Mouse (Mus musculus) bone marrow, adult 2 months (tissue): ENCODE data around the gene Lbh. TPM values are rescaled to one million over a fixed set of nuclear protein-coding genes. Genes with fewer than 3 reads are reported as not detected.

Experiments used
- H3K27ac ChIP-seq: fragments of 200-500 bp; 2 replicates; pipeline ENCODE4 v1.5.1; 2012; ENCODE audit warnings: low read depth, mild to moderate bottlenecking, control low read depth, inconsistent platforms, low read length; ENCODE audit not compliant: control insufficient read depth, poor library complexity, insufficient read depth
- H3K4me1 ChIP-seq: fragments of 200-500 bp; 2 replicates; pipeline ENCODE4 v1.6.1; 2011; ENCODE audit warnings: low read length; ENCODE audit not compliant: control insufficient read depth, insufficient read depth
- H3K4me3 ChIP-seq: fragments of 200-500 bp; replicated peaks from 2 replicates; pipeline ENCODE3; 2011; ENCODE audit warnings: mild to moderate bottlenecking, low read depth, low read length, control low read depth; ENCODE audit not compliant: control insufficient read depth
- CTCF ChIP-seq: fragments of 200-500 bp; IDR thresholded peaks from 2 replicates; pipeline ENCODE4 v1.5.1; 2011; ENCODE audit warnings: low read length, control low read depth; ENCODE audit not compliant: control insufficient read depth, insufficient read depth
- POLR2A ChIP-seq: fragments of 200-500 bp; IDR thresholded peaks from 2 replicates; pipeline ENCODE4 v1.6.1; 2011; ENCODE audit warnings: low read depth, mild to moderate bottlenecking, control low read depth, low read length, borderline replicate concordance; ENCODE audit not compliant: control insufficient read depth
- WGBS: fragments of 180-500 bp; shearing (Covaris S2); methylation state at CpG from one replicate; pipeline ENCODE4 v1.1.7; 2018; 5-methylcytosine and 5-hydroxymethylcytosine counted together
- polyA plus RNA-seq: library from polyadenylated mRNA; stranded (reverse); fragments of >200 nt; gene quantifications from 2 replicates; pipeline ENCODE4 v1.2.4, GENCODE M21; 2011; ENCODE audit warnings: low replicate concordance; ENCODE audit not compliant: missing spikeins, insufficient read depth, insufficient read length

Gene Lbh
- polyA plus RNA-seq, 1 experiment = 31.8 TPM

- 86% methylated on average over 3 of the region's 3 CpGs for WGBS
- Histone ChIP-seq H3K27ac (no peak overlapping the region), H3K4me3 (no peak overlapping the region), H3K4me1 (no peaks in the 10 kb centered on the region; the same call in 1 of the 2 replicates)
- no peak for TF ChIP-seq CTCF
These were observed 22.6 kb upstream of the Lbh start for GRCm38 (mm10) chr17:72895506-72895905.

DNA sequence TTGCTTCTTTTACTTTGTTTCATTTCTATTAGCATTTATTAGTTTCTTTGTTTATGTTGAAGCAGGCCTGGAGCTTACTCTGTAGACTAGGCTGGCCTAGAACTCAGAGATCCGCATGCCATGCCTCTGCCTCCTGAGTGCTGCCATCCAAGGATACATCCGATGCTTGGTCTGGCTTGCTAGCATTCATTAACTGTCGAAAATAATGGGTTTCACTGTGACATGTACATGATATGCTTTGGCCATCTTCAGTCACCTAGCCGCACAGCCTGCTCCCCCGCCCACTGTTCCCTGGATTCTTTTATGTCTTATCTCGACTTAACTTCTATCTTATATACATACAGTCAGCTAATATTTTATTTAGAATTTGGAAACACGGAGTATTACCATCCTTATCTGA lies 21.0 kb upstream of the Lbh start:
- no peak overlapping the region for H3K27ac ChIP-seq
- no peaks in the 10 kb centered on the region; the same call in 1 of the 2 replicates for H3K4me1 ChIP-seq
- 86% methylated on average over 7 of the region's 7 CpGs for WGBS
- no peak overlapping the region for H3K4me3 ChIP-seq
- no peak for TF ChIP-seq POLR2A

DNA sequence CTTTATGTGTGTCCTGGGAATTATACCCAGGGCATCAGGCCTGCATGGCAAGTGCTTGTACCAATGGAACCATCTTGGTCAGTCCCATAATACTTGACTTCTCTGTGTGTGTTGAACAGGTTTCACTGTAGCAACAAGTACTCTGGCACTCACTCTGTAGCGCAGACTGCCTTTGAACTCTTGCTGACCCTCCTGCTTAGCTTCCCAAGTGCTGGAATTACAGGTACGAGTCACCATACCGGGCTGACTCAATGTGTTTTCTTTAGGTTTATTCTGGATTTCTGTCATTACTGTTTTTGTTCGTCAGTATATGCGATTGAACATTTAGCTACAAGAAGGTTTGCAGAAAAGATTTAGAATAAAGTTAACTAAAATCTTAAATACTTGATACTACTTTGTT lies 20.1 kb upstream of the Lbh start:
- no peak overlapping the region for H3K4me3 ChIP-seq
- H3K4me1 ChIP-seq = no peaks in the 10 kb centered on the region; the same call in 1 of the 2 replicates
- no peak overlapping the region for H3K27ac ChIP-seq
- WGBS = 82% methylated on average over 5 of the region's 5 CpGs
- no peak for TF ChIP-seq POLR2A

DNA sequence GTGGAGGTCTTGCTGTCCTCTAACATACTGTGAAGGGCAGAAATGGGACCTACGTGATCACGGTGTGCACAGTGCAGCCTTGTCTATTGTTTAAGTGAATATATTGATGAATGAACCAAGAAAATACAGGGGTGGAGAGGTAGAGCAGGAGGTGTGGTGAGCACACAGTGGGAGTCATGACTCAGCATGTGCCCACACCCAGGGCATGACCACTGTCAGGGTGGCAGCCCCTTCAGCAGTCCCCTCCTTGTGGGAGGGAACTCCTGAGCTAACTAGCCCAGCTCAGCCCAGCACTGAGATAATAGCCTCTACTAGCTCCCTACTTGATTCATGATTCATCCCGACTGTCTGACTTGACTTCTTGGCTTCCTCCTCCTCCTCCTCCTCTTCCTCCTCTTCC lies 19.3 kb upstream of the Lbh start:
- 63% methylated on average over 3 of the region's 3 CpGs for WGBS
- TF ChIP-seq CTCF (no peak), POLR2A (no peak)
- H3K4me3 ChIP-seq = no peak overlapping the region

GRCm38 (mm10) chr17:72901021-72901420 lies 17.1 kb upstream of the Lbh start:
- 79% methylated on average over 6 of the region's 6 CpGs for WGBS

More for the DNA sequence above, 19.3 kb upstream of the Lbh start:
- H3K27ac ChIP-seq = no peak overlapping the region
- H3K4me1 ChIP-seq = no peaks in the 10 kb centered on the region; the same call in 1 of the 2 replicates

GRCm38 (mm10) chr17:72901705-72902104 lies 16.4 kb upstream of the Lbh start:
- no peak for TF ChIP-seq POLR2A
- no peak for TF ChIP-seq CTCF
- H3K27ac ChIP-seq = no peak overlapping the region
- WGBS = 68% methylated on average over 4 of the region's 4 CpGs

More at GRCm38 (mm10) chr17:72901021-72901420, 17.1 kb upstream of the Lbh start:
- Histone ChIP-seq H3K27ac (no peak overlapping the region), H3K4me3 (no peak overlapping the region), H3K4me1 (no peaks in the 10 kb centered on the region; the same call in 1 of the 2 replicates)
- no peak for TF ChIP-seq CTCF
- TF ChIP-seq POLR2A = no peak

GRCm38 (mm10) chr17:72903321-72903720 lies 14.8 kb upstream of the Lbh start:
- Histone ChIP-seq H3K4me1 (no peaks in the 10 kb centered on the region), H3K4me3 (no peak overlapping the region), H3K27ac (no peak overlapping the region)
- WGBS = 76% methylated on average over 5 of the region's 5 CpGs
- TF ChIP-seq CTCF (no peak), POLR2A (no peak)

More at GRCm38 (mm10) chr17:72901705-72902104, 16.4 kb upstream of the Lbh start:
- Histone ChIP-seq H3K4me3 (no peak overlapping the region), H3K4me1 (no peaks in the 10 kb centered on the region; the same call in 1 of the 2 replicates)

GRCm38 (mm10) chr17:72903921-72904421 lies 14.1 kb upstream of the Lbh start:
- H3K4me1 ChIP-seq = no peaks in the 10 kb centered on the region
- no peak overlapping the region for H3K4me3 ChIP-seq
- 66% methylated on average over 9 of the region's 9 CpGs for WGBS
- TF ChIP-seq CTCF = no peak
- TF ChIP-seq POLR2A = no peak
- H3K27ac ChIP-seq = no peak overlapping the region

DNA sequence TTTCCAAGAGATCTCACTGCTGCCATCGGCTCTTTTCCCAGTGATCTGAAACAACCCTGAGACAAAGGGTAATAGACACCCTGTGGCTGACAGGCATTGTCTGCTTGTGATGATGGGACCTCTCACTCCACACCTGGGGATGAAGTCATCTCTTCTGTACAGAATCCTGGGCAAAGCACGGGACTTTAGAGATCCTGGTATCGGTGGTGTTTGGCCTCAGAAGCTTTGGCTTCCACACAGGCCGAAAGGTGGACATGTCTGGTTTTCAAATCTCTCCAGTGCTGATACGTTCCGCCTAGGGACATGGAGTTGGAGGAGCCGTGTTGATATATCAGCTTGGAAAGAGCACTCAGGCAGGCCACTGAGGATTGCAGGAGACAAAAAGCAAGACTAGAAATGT lies 13.2 kb upstream of the Lbh start:
- no peak overlapping the region for H3K4me3 ChIP-seq

More for the DNA sequence above, 13.2 kb upstream of the Lbh start:
- no peaks in the 10 kb centered on the region for H3K4me1 ChIP-seq
- H3K27ac ChIP-seq = no peak overlapping the region
- TF ChIP-seq CTCF (no peak), POLR2A (no peak)
- WGBS = 85% methylated on average over 7 of the region's 7 CpGs
